Mouse (Mus musculus) E14TG2a.4 (cell line): Measurements from ENCODE around the gene Grk2.

Source experiments
- CTCF ChIP-seq: conservative IDR thresholded peaks from 2 replicates; pipeline ENCODE4 v1.5.1; 2014; ENCODE audit warnings: low read length
- NANOG ChIP-seq: IDR thresholded peaks from 2 replicates; pipeline ENCODE4 v1.6.1; 2014; ENCODE audit warnings: borderline replicate concordance, low read length, mixed read lengths
- POU5F1 ChIP-seq: IDR thresholded peaks from 2 replicates; pipeline ENCODE4 v1.6.1; 2014; ENCODE audit warnings: low read length, borderline replicate concordance

DNA sequence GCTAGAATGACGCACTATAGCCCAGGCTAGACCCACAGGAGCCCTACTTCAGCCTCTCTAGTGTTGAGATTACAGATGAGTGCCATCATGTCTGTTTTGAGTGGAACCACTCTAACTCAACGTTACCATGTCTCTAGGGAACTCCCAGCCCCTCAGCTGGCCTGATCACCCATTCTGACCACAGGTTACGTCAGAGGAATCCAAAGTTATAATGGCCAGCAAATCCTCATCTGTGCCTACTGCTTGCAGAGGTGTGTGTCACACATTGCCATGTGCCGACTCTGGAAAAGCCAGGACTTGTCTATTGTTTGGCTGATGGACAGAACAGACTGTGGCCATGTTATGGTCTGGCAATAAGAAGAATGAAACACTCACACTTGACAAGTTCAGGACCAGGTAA lies 10.6 kb downstream of the Grk2 start:
- TF ChIP-seq CTCF, result no peak
- no peak for TF ChIP-seq POU5F1
- TF ChIP-seq NANOG, result no peak
